Mouse (Mus musculus) hindbrain, postnatal 0 days (tissue): ENCODE measurements around the gene Vim. TPM values are rescaled to one million over a fixed set of nuclear protein-coding genes. Genes with fewer than 3 reads are reported as not detected.

ENCODE experiments used
- ATAC-seq: fragments of 200-750 bp; cut with Nextera tagmentation; 2 replicates; pipeline ENCODE4 v1.8.0; 2017; ENCODE audit warnings: mild to moderate bottlenecking, moderate TSS enrichment, moderate library complexity
- DNase-seq: peaks from one replicate; pipeline ENCODE4 v3.0.0-alpha.2; 2015; ENCODE audit warnings: low spot score
- H3K27ac ChIP-seq: fragments of 300-500 bp; sonication (generic); 2 replicates; pipeline ENCODE4 v1.5.1; 2014; ENCODE audit warnings: mild to moderate bottlenecking
- H3K27me3 ChIP-seq: fragments of 300-500 bp; sonication (generic); 2 replicates; pipeline ENCODE4 v1.6.1; 2014; ENCODE audit warnings: low read length, mixed read lengths; ENCODE audit not compliant: insufficient read depth
- H3K36me3 ChIP-seq: fragments of 300-500 bp; sonication (generic); 2 replicates; pipeline ENCODE4 v1.6.1; 2014; ENCODE audit warnings: low read length, mixed read lengths; ENCODE audit not compliant: insufficient read depth
- H3K4me1 ChIP-seq: fragments of 300-500 bp; sonication (generic); 2 replicates; pipeline ENCODE4 v1.6.1; 2014; ENCODE audit warnings: antibody characterized with exemption, low read length, mixed read lengths; ENCODE audit not compliant: insufficient read depth
- H3K4me2 ChIP-seq: fragments of 300-500 bp; sonication (generic); 2 replicates; pipeline ENCODE4 v1.6.1; 2014; ENCODE audit warnings: low read depth, mild to moderate bottlenecking, low read length, moderate library complexity, mixed read lengths
- H3K4me3 ChIP-seq: fragments of 300-500 bp; sonication (generic); 2 replicates; pipeline ENCODE4 v1.5.1; 2014; ENCODE audit warnings: low read length
- H3K9ac ChIP-seq: fragments of 300-500 bp; sonication (generic); replicated peaks from 2 replicates; pipeline ENCODE4 v1.6.1; 2014; ENCODE audit warnings: mild to moderate bottlenecking, low read length, moderate library complexity, mixed read lengths
- H3K9me3 ChIP-seq: fragments of 300-500 bp; sonication (generic); 2 replicates; pipeline ENCODE4 v1.6.1; 2016; ENCODE audit warnings: low read length, mixed read lengths
- CTCF ChIP-seq: IDR thresholded peaks from 2 replicates; pipeline ENCODE4 v1.5.1; 2016; ENCODE audit warnings: antibody characterized with exemption, control low read depth, low read depth
- WGBS: fragments of 180-500 bp; shearing (Covaris S2); extraction: QIAGEN DNeasy Blood & Tissue Kit; methylation state at CpG from one replicate; pipeline ENCODE4 v1.1.7; 2014; 5-methylcytosine and 5-hydroxymethylcytosine counted together
- polyA plus RNA-seq: library from polyadenylated mRNA; unstranded; fragments of >200 nt; fragmentation: Nextera tagmentation; extraction: Ambion mirVana; gene quantifications from 2 replicates; pipeline ENCODE4 v1.2.1, GENCODE M21; 2015
- total RNA-seq: library from RNA; depleted of rRNA; stranded (reverse); fragments of >200 nt; gene quantifications from 2 replicates; pipeline ENCODE4 v1.2.3, GENCODE M21; 2014

Gene Vim
- total and polyA plus RNA-seq, 2 experiments from 2014 or later = 417 to 965 TPM

DNA sequence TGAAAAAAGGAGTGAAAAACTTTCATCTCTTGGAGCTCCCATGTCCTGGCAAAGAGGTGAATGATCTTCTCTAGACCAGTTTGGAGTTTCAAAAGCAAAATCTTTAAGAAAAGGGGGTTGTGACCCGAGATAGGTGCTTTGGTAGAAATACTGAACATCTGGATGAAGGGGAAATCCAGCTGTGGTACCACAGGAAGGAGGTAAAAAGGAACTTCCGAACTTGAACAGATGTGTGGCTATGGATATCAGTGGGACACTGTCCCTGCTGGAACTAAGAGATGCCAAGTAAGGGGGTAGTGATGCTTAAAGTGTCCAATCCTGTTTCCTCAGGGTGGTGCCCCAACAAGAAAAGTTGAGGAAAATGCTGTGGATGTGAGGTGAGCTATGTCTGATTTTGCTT is 3.6 kb upstream of the Vim start:
- H3K4me1 ChIP-seq = no peaks in the 10 kb centered on the region
- H3K27ac ChIP-seq = no peak overlapping the region
- no peaks in the 10 kb centered on the region for H3K9me3 ChIP-seq
- H3K4me2 ChIP-seq = no peak overlapping the region
- ATAC-seq (no peak), DNase-seq (no peak)
- no peak for TF ChIP-seq CTCF
- 83% methylated on average over 2 of the region's 2 CpGs for whole genome bisulfite sequencing
- H3K4me3 ChIP-seq = no peak overlapping the region
- H3K9ac ChIP-seq = no peak overlapping the region
- H3K27me3 ChIP-seq = no peaks in the 10 kb centered on the region
- H3K36me3 ChIP-seq = no peaks in the 10 kb centered on the region

DNA sequence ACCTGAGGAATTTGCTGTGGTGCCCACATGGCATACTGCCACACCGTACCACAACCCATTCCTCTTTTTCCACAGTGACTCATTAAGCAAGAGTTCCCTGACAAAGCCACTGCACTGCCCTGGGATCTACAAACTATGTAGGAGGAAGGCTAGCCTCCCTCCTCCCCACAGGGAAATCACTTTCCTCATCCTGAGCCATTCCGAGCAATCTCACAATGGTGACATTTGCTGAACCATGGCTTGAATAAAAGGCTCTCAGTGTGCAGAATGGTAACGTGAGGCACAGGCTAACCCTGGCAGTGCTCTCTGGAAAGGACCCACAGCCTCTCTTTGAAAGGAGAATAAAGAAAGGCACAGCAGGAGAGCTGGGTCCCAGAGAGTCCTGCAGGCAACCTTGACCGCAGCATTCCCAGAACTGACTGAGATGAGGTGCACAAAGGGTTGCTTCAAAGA is 1.6 kb upstream of the Vim start:
- Histone ChIP-seq H3K4me3 (no peak overlapping the region), H3K27me3 (no peaks in the 10 kb centered on the region), H3K4me2 (peak overlapping the region; percentile 61), H3K9me3 (no peaks in the 10 kb centered on the region), H3K4me1 (no peaks in the 10 kb centered on the region), H3K9ac (no peak overlapping the region), H3K36me3 (no peaks in the 10 kb centered on the region), H3K27ac (peak overlapping the region; percentile 86; the same call in 1 of the 2 replicates)
- 13% methylated on average over 4 of the region's 4 CpGs for WGBS
- TF ChIP-seq CTCF = no peak
- DNase-seq = no peak
- no peak for ATAC-seq

DNA sequence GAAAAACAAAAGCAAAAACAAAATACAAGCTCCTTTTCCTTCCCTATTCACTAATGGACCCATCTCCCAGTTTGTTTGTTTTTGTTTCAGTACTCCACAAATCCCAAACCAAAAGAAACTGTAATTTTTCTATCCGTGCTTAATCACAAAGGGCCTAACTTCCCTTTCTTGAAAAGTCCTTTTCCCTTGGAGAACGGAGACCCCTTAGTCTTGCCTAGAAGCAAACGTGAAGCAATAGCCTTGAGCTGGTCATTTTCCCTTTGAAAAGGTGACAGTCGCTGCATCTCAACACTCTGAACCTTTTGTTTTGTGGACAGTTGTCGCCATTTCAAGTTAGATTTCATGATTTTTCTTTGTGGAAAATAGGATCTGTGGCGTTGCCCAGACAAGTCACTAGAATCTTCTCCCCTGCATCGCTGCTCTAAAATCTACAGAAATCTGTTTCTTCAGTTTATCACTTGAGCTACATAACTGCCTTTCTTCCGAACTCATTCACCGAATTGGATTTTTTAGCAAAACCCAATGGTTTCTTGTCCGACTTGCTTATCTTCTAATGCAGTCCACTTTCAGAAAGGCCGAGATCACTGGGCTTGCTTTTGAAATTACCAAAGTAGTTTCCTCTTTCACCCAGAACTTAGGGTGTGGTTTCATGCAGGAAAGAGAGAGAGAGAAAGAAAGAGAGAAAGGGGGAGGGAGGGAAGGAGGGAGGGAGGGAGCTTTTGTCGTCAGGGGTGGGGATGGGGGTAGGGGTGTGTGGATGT is 900 bp upstream of the Vim start:
- H3K4me1 ChIP-seq = no peaks in the 10 kb centered on the region
- 6% methylated on average over 12 of the region's 12 CpGs for WGBS
- DNase-seq = no peak
- TF ChIP-seq CTCF = no peak
- no peaks in the 10 kb centered on the region for H3K9me3 ChIP-seq
- H3K27me3 ChIP-seq = no peaks in the 10 kb centered on the region
- peak overlapping the region; percentile 61 for H3K4me2 ChIP-seq
- peak overlapping the region; percentile 86 for H3K27ac ChIP-seq
- H3K9ac ChIP-seq = peak overlapping the region; percentile 55; the same call in 1 of the 2 replicates
- H3K4me3 ChIP-seq = peak overlapping the region; percentile 68
- H3K36me3 ChIP-seq = no peaks in the 10 kb centered on the region
- no peak for ATAC-seq

DNA sequence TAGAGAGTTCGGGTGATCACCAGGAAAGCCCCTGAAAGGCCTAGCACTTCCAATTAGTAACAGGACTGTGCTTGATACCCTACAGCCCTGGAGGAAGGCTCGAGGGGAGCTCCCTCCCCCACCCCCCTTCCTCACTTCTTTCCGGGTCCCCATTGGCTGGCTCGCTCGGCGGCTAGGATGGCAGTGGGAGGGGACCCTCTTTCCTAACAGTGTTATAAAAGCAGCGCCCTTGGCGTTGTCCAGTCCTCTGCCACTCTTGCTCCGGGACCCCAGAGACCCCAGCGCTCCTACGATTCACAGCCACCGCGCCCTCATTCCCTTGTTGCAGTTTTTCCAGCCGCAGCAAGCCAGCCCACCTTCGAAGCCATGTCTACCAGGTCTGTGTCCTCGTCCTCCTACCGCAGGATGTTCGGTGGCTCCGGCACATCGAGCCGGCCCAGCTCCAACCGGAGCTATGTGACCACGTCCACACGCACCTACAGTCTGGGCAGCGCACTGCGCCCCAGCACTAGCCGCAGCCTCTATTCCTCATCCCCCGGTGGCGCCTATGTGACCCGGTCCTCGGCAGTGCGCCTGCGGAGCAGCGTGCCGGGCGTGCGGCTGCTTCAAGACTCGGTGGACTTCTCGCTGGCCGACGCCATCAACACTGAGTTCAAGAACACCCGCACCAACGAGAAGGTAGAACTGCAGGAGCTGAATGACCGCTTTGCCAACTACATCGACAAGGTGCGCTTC is 506 bp downstream of the Vim start:
- Histone ChIP-seq H3K4me3 (peak overlapping the region; percentile 68), H3K27me3 (no peaks in the 10 kb centered on the region), H3K9me3 (no peaks in the 10 kb centered on the region), H3K27ac (peak overlapping the region; percentile 86), H3K36me3 (no peaks in the 10 kb centered on the region; the same call in 1 of the 2 replicates), H3K4me2 (peak overlapping the region; percentile 61), H3K9ac (peak overlapping the region; percentile 55), H3K4me1 (peaks cover 4% of the 10 kb centered on the region; the same call in 1 of the 2 replicates)
- DNase-seq = peak; percentile 90
- TF ChIP-seq CTCF = peak; percentile 39; the same call in 1 of the 2 replicates
- under 1% methylated on average over 46 of the region's 46 CpGs for WGBS
- ATAC-seq = peak; percentile 94

DNA sequence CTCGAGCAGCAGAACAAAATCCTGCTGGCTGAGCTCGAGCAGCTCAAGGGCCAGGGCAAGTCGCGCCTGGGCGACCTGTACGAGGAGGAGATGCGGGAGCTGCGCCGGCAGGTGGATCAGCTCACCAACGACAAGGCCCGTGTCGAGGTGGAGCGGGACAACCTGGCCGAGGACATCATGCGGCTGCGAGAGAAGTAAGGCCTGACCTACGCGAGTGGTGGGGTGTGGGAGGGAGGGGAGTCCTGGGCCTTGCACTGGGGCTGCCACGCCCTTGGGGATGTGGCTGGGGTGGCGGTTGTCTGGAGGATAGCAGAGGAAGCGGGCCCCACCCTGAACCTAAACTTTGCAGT is 1.0 kb downstream of the Vim start:
- Histone ChIP-seq H3K27ac (peak overlapping the region; percentile 86), H3K9me3 (no peaks in the 10 kb centered on the region), H3K9ac (peak overlapping the region; percentile 55), H3K4me1 (peaks cover 4% of the 10 kb centered on the region; the same call in 1 of the 2 replicates), H3K27me3 (no peaks in the 10 kb centered on the region), H3K4me3 (peak overlapping the region; percentile 68), H3K36me3 (peaks cover under 1% of the 10 kb centered on the region), H3K4me2 (peak overlapping the region; percentile 61)
- TF ChIP-seq CTCF = no peak
- peak; percentile 19 for DNase-seq
- WGBS = under 1% methylated on average over 21 of the region's 21 CpGs
- no peak; the same call in 1 of the 2 replicates for ATAC-seq

DNA sequence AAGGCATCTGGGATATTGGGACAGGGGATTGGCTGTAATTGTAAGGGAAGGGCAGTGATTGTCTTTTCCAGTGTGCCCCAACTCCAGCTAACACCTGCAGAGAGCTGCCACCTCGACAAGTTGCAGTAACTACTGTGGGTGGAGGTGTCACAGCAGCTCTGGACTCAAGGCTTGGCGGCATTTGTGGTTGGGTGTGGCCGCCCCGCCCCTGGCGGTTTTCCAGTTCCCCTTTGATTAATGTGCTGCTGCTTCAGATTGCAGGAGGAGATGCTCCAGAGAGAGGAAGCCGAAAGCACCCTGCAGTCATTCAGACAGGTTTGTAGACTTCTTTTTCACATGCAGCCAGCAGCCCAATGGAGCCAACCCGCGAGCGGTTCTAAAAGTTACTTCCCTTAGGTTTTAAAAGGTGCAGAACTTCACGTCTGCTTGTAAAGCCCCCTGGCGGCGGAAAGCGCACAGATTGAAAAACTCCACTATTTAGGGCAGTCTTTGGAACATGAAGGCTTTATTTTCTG is 1.6 kb downstream of the Vim start:
- DNase-seq = peak; percentile 90
- H3K27ac ChIP-seq = peak overlapping the region; percentile 86
- WGBS = under 1% methylated on average over 13 of the region's 13 CpGs
- H3K9ac ChIP-seq = peak overlapping the region; percentile 55
- H3K9me3 ChIP-seq = no peaks in the 10 kb centered on the region
- H3K36me3 ChIP-seq = peaks cover 6% of the 10 kb centered on the region
- ATAC-seq = no peak
- H3K4me1 ChIP-seq = peaks cover 4% of the 10 kb centered on the region; the same call in 1 of the 2 replicates
- peak; percentile 79 for TF ChIP-seq CTCF
- no peaks in the 10 kb centered on the region for H3K27me3 ChIP-seq
- peak overlapping the region; percentile 61 for H3K4me2 ChIP-seq
- peak overlapping the region; percentile 68 for H3K4me3 ChIP-seq
